Comparison of ENCODE assay signal across 20 mouse cellular contexts in the genomic region with DNA sequence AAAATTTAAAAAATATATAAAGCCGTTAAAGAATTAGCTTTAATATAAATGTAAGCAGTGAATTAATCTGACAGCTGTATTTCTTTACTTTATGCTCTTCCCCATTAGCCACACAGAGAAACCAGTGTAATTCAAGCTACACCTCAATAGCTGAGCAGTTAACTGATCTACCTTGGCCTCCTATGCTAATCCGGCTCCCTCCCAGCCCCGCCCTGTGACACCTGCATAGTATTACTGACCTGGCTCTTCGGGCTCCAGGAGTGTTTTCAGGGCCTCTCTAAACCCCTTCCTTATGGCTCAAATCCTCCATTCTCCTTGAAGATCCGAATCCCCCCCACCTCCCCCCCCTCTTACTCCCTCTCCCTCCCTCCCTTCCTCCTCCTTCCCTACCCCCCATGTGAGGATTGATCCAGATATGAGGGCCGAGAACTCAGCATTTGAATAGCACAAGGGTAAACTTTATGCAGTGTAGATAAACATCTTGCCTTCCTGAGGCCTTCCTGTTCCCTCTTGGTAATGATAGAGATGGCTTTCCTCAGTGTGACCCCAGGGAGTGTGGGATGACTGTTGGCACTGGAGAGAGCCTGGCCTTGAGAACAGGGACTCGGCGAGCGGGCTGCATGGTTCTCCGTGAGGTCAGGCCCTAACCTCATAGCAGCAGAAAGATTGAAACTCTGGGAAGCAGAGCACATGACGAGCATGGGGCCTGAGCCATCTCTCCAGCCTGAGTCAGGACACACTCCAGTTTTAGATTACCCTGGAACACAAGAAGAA. TPM values are rescaled to one million over a fixed set of nuclear protein-coding genes. Genes with fewer than 3 reads are reported as not detected.
DNase-seq lines count a peak whose midpoint lies in the region; ATAC-seq and TF ChIP-seq lines count a peak whose summit lies in the region.
"Had no signal": no experiment of that assay in that cellular context is flagged by ENCODE, and none has a peak within 500 bp of the region (broad histone marks: within the 10 kb centered on the region; RNA-seq: fewer than 3 reads in every experiment).

No protein-coding gene starts in this region.

- no peak overlapping the region for H3K4me2 ChIP-seq in embryonic facial prominence, embryonic 14.5 days (ENCODE audit: low read depth, low read length)
- H3K4me2 ChIP-seq: embryonic facial prominence, embryonic 13.5 days; forebrain, embryonic 13.5 days; heart, embryonic 12.5 days; hindbrain, embryonic 14.5 days; intestine, embryonic 15.5 days had no signal

- H3K9ac ChIP-seq in embryonic facial prominence, embryonic 14.5 days (ENCODE audit: low read depth, low read length) = no peak overlapping the region
- H3K9ac ChIP-seq: embryonic facial prominence, embryonic 13.5 days; forebrain, embryonic 13.5 days; heart, embryonic 12.5 days; hindbrain, embryonic 14.5 days; intestine, embryonic 15.5 days had no signal

- no peak for TF ChIP-seq POLR2A in lung, adult 2 months (IDR thresholded peaks at IDR 0.05; ENCODE audit: borderline replicate concordance, extremely low read depth, low read depth, low read length)

- ATAC-seq in embryonic facial prominence, embryonic 14.5 days (ENCODE audit: low read depth) = peak; percentile 63; the same call in 1 of the 2 replicates
- ATAC-seq: forebrain, embryonic 13.5 days; intestine, embryonic 15.5 days had no signal

- 82% methylated on average over 11 of the region's 11 CpGs for WGBS in embryonic facial prominence, embryonic 14.5 days
- WGBS in embryonic facial prominence, embryonic 10.5 days = 86% methylated on average over 11 of the region's 11 CpGs
- WGBS in lung, adult 2 months = 63% methylated on average over 11 of the region's 11 CpGs

- no peak overlapping the region for H3K27ac ChIP-seq in embryonic facial prominence, embryonic 14.5 days (replicated peaks; ENCODE audit: low read depth, low read length)
- H3K27ac ChIP-seq in embryonic facial prominence, embryonic 10.5 days (replicated peaks) = no peak overlapping the region
- H3K27ac ChIP-seq: embryonic facial prominence, embryonic 13.5 days; forebrain, embryonic 13.5 days; gastrocnemius, adult 2 months; hindbrain, embryonic 10.5 days; hindbrain, embryonic 14.5 days; intestine, embryonic 15.5 days had no signal

- H3K36me3 ChIP-seq in embryonic facial prominence, embryonic 14.5 days (ENCODE audit: control insufficient read depth, insufficient read depth, low read length) = peaks cover 69% of the 10 kb centered on the region
- H3K36me3 ChIP-seq in embryonic facial prominence, embryonic 10.5 days (replicated peaks) = peaks cover 73% of the 10 kb centered on the region

- peaks cover 4% of the 10 kb centered on the region; the same call in 1 of the 2 replicates for H3K4me1 ChIP-seq in embryonic facial prominence, embryonic 14.5 days (ENCODE audit: control insufficient read depth, insufficient read depth, low read length)
- peaks cover 10% of the 10 kb centered on the region for H3K4me1 ChIP-seq in embryonic facial prominence, embryonic 10.5 days
- H3K4me1 ChIP-seq in lung, adult 2 months (ENCODE audit: control insufficient read depth, insufficient read depth, low read length) = peaks cover 5% of the 10 kb centered on the region; the same call in 1 of the 2 replicates

- no peak for DNase-seq in embryonic facial prominence, embryonic 14.5 days (ENCODE audit: low spot score)
- no peak for DNase-seq in embryonic facial prominence, embryonic 10.5 days (ENCODE audit: low spot score)
- peak; percentile 61 for DNase-seq in lung, postnatal 25 days (ENCODE audit: low spot score)
- DNase-seq in lung, adult 2 months = no peak
- peak; percentile 51 for DNase-seq in MN1 (ENCODE audit: low spot score)
- peak; percentile 51 for DNase-seq in ZHBTc4 (ENCODE audit: low read depth, low spot score)
- no peak for DNase-seq in left cerebral cortex, postnatal 14 days (ENCODE audit: low spot score in 2 of 2)
- DNase-seq: cerebellum, adult 11 months; cerebellum, adult 8-10 months; cerebellum, postnatal 25 days; gastrocnemius, adult 2 months; gastrocnemius, postnatal 25 days had no signal

- no peak overlapping the region for H3K4me3 ChIP-seq in embryonic facial prominence, embryonic 14.5 days (ENCODE audit: low read depth, low read length)
- no peak overlapping the region for H3K4me3 ChIP-seq in embryonic facial prominence, embryonic 10.5 days
- no peak overlapping the region for H3K4me3 ChIP-seq in lung, adult 2 months (replicated peaks; ENCODE audit: extremely low read depth, low read depth, low read length)
- H3K4me3 ChIP-seq: embryonic facial prominence, embryonic 13.5 days; forebrain, embryonic 13.5 days; gastrocnemius, adult 2 months; heart, embryonic 12.5 days; hindbrain, embryonic 10.5 days; intestine, embryonic 15.5 days had no signal

- TF ChIP-seq CTCF in lung, adult 2 months (IDR thresholded peaks at IDR 0.05; ENCODE audit: insufficient read depth, low read length) = no peak

- intact Hi-C loops in left cerebral cortex, postnatal 14 days (cut with DNase I) = no loop called here

- H3K9me3 ChIP-seq in embryonic facial prominence, embryonic 14.5 days (ENCODE audit: control insufficient read depth, low read length) = no peaks in the 10 kb centered on the region
- H3K9me3 ChIP-seq in embryonic facial prominence, embryonic 10.5 days = no peaks in the 10 kb centered on the region
- H3K9me3 ChIP-seq: embryonic facial prominence, embryonic 13.5 days; forebrain, embryonic 13.5 days; G1E; heart, embryonic 12.5 days; hindbrain, embryonic 10.5 days; intestine, embryonic 15.5 days had no signal

- no peaks in the 10 kb centered on the region for H3K27me3 ChIP-seq in embryonic facial prominence, embryonic 14.5 days (replicated peaks; ENCODE audit: control insufficient read depth, insufficient read depth, low read length)
- no peaks in the 10 kb centered on the region for H3K27me3 ChIP-seq in embryonic facial prominence, embryonic 10.5 days (replicated peaks; ENCODE audit: low read depth, poor library complexity, severe bottlenecking)
- H3K27me3 ChIP-seq: embryonic facial prominence, embryonic 13.5 days; forebrain, embryonic 13.5 days; heart, embryonic 12.5 days; intestine, embryonic 15.5 days had no signal

RNA-seq across cellular contexts. Expression of gene Sdhb, which starts 6.6 kb away (rescaled TPM):
- polyA plus RNA-seq in embryonic facial prominence, embryonic 14.5 days (2014; fragmentation: Nextera tagmentation; extraction: Ambion mirVana) = 383 and 394 TPM in 2 replicates
- polyA plus RNA-seq in embryonic facial prominence, embryonic 10.5 days (2016; fragmentation: Nextera tagmentation; extraction: Ambion mirVana) = 432 and 438 TPM in 2 replicates
- polyA plus RNA-seq in lung, adult 2 months (2012; rRNA removed) = 97.5 and 143 TPM in 2 replicates
- total RNA-seq in left cerebral cortex, postnatal 14 days (2021) = 100 to 1,000 TPM; 196 to 202 TPM

RNA-seq across cellular contexts. Expression of gene Atp13a2, which starts 19.1 kb away (rescaled TPM):
- polyA plus RNA-seq in embryonic facial prominence, embryonic 14.5 days (2014; fragmentation: Nextera tagmentation; extraction: Ambion mirVana) = 42.9 and 43.5 TPM in 2 replicates
- 42.4 and 43.2 TPM in 2 replicates for polyA plus RNA-seq in embryonic facial prominence, embryonic 10.5 days (2016; fragmentation: Nextera tagmentation; extraction: Ambion mirVana)
- polyA plus RNA-seq in lung, adult 2 months (2012; rRNA removed) = 199 and 258 TPM in 2 replicates
- total RNA-seq in left cerebral cortex, postnatal 14 days (2021) = 100 to 1,000 TPM; 218 TPM

RNA-seq across cellular contexts. Expression of gene Mfap2, which starts 42.6 kb away (rescaled TPM):
- 745 and 811 TPM in 2 replicates for polyA plus RNA-seq in embryonic facial prominence, embryonic 14.5 days (2014; fragmentation: Nextera tagmentation; extraction: Ambion mirVana)
- 399 and 480 TPM in 2 replicates for polyA plus RNA-seq in embryonic facial prominence, embryonic 10.5 days (2016; fragmentation: Nextera tagmentation; extraction: Ambion mirVana)
- 173 and 190 TPM in 2 replicates for polyA plus RNA-seq in lung, adult 2 months (2012; rRNA removed)
- 10 to 100 TPM in 1 of 2 experiments, 1 to 10 TPM in 1; 9.5 to 10.5 TPM for total RNA-seq in left cerebral cortex, postnatal 14 days (2021)
- total RNA-seq: G1E; granulocyte monocyte progenitor cell, adult 5-6 weeks had no signal
- polyA plus RNA-seq: G1E had no signal

Comparison
In these comparisons a context has a peak if more than half of its experiments do, and no peak if none do; other contexts are left out.
1. DNase-seq: peak in lung, postnatal 25 days (single experiment), MN1 (single experiment) and ZHBTc4 (single experiment); none in embryonic facial prominence, embryonic 14.5 days (single experiment), embryonic facial prominence, embryonic 10.5 days (single experiment), lung, adult 2 months (single experiment) and left cerebral cortex, postnatal 14 days (0 of 2).